Mouse (Mus musculus): ENCODE measurements at regions not wholly inside any gene's neighbourhood (a gene's known extent, or its start where the extent isn't known, plus 50 kb on each side); places are given as distances from the start of the nearest gene placed in this dataset.

DNA sequence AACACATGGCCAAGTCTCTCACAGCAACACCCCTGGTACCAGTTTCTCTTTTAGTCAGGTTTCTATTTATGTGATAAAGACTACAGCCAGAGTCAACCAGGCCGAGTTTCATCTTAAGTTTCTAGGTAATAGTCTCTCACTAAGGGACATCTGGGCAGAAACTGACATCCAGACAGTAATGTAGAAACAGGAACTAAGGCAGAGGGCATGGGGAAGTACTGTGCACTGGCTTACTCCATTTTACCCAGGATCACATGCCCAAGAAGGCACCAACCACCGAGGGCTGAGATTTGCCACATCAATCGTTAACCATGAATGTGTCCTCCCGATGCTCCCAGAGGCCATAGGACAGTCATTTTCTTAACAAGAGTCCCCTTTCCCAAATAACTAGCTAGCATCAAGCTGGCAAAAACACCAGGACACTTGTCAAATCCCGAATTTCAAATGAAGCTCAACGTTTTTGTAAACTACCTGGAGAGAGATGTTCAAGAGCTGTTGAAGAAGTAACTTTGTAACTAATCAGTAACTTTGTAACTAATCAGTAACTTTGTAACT, 216.9 kb upstream of the Lrig3 start:
- H3K36me3 ChIP-seq (ENCODE audit: control insufficient read depth, insufficient read depth, low read length): no peaks in the 10 kb centered on the region

DNA sequence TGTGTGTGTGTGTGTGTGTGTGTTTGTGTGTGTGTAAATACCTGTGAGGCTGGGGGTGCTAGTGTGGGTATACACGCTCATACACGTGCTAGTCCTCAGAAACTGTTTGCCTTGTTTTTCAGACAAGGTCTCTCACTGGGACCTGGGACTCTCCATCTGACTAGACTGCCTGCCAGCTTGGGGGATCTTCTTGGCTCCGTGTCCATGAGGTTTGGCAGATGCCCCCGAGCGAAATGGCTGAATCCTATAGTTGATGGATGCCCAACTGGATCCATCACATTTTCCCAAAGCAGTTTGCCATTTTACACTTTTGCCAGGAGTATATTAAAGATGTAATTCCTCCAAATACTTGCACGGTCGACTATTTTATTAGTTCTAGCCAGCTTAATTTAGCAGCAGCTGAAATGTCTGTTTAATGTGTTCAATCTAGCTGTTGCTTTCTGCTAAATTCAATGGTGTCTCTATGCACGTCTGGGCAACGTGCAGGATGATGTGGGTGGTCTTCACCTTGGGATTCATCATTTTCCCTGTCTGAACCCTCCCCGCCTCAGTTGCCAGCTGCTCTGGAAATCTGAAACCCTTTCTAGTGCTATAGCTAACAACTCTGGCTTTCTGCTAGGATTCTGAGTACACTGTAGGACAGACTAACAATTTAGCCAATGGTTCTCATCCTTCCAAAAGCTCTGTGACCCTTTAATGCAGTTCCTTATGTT, 213.3 kb upstream of the Lrig3 start:
- Histone ChIP-seq H3K36me3 (ENCODE audit: control insufficient read depth, insufficient read depth, low read length) (no peaks in the 10 kb centered on the region), H3K27ac (ENCODE audit: insufficient read depth, low read length) (no peak overlapping the region), H3K4me3 (ENCODE audit: extremely low read depth, insufficient read depth, insufficient read length) (no peak overlapping the region), H3K4me1 (ENCODE audit: control insufficient read depth, insufficient read depth, insufficient read length) (no peaks in the 10 kb centered on the region), H3K27me3 (ENCODE audit: control insufficient read depth, insufficient read depth, low read length) (no peaks in the 10 kb centered on the region)
- no peak for DNase-seq (ENCODE audit: low read depth in 1 of 2, low spot score in 2 of 2)
- TF ChIP-seq POLR2A (IDR thresholded peaks at IDR 0.05; ENCODE audit: low read depth, low read length) (no peak), CTCF (IDR thresholded peaks at IDR 0.05; ENCODE audit: extremely low read depth, insufficient read depth, insufficient read length, insufficient replicate concordance) (no peak)
- 83% methylated on average over 10 of the region's 10 CpGs for whole genome bisulfite sequencing

More for the DNA sequence above, 216.9 kb upstream of the Lrig3 start:
- Histone ChIP-seq H3K4me3 (ENCODE audit: extremely low read depth, insufficient read depth, insufficient read length) (no peak overlapping the region), H3K27me3 (ENCODE audit: control insufficient read depth, insufficient read depth, low read length) (no peaks in the 10 kb centered on the region), H3K27ac (ENCODE audit: insufficient read depth, low read length) (no peak overlapping the region), H3K4me1 (ENCODE audit: control insufficient read depth, insufficient read depth, insufficient read length) (no peaks in the 10 kb centered on the region)
- DNase-seq (ENCODE audit: low read depth in 1 of 2, low spot score in 2 of 2): no peak
- TF ChIP-seq POLR2A (IDR thresholded peaks at IDR 0.05; ENCODE audit: low read depth, low read length): no peak
- TF ChIP-seq CTCF (IDR thresholded peaks at IDR 0.05; ENCODE audit: extremely low read depth, insufficient read depth, insufficient read length, insufficient replicate concordance): no peak
- 60% methylated on average over 6 of the region's 6 CpGs for WGBS

DNA sequence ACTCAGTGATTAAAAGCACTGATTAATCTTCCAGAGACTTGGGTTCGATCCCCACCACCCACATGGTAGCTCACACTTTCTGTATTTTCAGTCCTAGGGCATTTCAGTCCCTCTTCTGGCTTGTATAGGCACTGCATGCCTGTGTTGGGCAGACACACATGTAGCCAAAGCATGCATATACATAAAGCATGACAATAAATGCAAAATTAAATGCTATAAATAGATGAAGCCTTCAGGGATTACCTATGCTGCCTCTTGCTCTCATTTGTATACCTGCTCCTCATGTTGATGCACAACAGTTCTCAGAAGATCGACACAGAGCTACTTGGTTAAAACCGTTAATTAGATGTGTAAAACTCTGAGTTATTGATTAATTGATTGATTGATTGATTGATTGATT, 206.8 kb upstream of the Lrig3 start:
- no peak for TF ChIP-seq CTCF (IDR thresholded peaks at IDR 0.05; ENCODE audit: extremely low read depth, insufficient read depth, insufficient read length, insufficient replicate concordance)
- TF ChIP-seq POLR2A (IDR thresholded peaks at IDR 0.05; ENCODE audit: low read depth, low read length): no peak
- DNase-seq (ENCODE audit: low read depth in 1 of 2, low spot score in 2 of 2): no peak
- H3K4me3 ChIP-seq (ENCODE audit: extremely low read depth, insufficient read depth, insufficient read length): no peak overlapping the region
- WGBS: 92% methylated on average over 3 of the region's 3 CpGs
- H3K4me1 ChIP-seq (ENCODE audit: control insufficient read depth, insufficient read depth, insufficient read length): no peaks in the 10 kb centered on the region
- no peak overlapping the region for H3K27ac ChIP-seq (ENCODE audit: insufficient read depth, low read length)
- no peaks in the 10 kb centered on the region for H3K27me3 ChIP-seq (ENCODE audit: control insufficient read depth, insufficient read depth, low read length)
- H3K36me3 ChIP-seq (ENCODE audit: control insufficient read depth, insufficient read depth, low read length): no peaks in the 10 kb centered on the region

DNA sequence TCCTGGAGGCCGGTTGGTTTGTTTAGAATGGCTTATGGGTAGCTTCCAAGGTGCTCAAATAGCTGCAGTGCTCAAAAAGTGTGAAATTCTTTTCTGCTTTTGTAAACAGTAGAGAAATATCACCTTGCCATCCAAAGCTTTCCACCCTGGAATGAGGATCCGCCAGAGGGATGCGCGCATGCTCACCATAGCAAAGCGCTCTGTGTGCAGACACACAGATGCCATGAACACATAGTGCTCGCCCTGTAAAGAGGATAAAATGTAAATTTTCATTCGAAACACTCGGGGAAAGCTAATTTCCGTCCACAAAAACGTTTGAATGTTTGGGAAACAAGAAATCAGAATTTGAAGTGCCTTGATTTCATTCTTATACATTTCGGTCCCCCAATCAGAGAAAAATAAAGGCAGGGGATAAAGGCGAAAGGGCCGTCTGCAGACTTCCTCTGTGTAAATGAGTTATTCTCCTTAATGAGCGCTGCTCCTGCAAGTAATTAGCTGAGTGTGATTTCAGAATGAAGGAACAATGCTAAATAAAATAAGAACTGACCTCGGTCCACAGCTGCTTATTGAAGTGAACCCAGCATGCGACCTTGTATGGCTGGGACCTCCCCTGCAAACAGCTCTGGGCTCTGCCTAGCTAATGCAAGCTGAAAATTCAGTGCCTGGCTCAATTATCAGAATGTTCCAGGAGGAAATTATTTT, 203.4 kb upstream of the Lrig3 start:
- no peak for DNase-seq (ENCODE audit: low read depth in 1 of 2, low spot score in 2 of 2)
- Histone ChIP-seq H3K27ac (ENCODE audit: insufficient read depth, low read length) (no peak overlapping the region), H3K27me3 (ENCODE audit: control insufficient read depth, insufficient read depth, low read length) (no peaks in the 10 kb centered on the region), H3K4me1 (ENCODE audit: control insufficient read depth, insufficient read depth, insufficient read length) (no peaks in the 10 kb centered on the region), H3K36me3 (ENCODE audit: control insufficient read depth, insufficient read depth, low read length) (no peaks in the 10 kb centered on the region), H3K4me3 (ENCODE audit: extremely low read depth, insufficient read depth, insufficient read length) (no peak overlapping the region)
- 87% methylated on average over 16 of the region's 16 CpGs for WGBS
- TF ChIP-seq POLR2A (IDR thresholded peaks at IDR 0.05; ENCODE audit: low read depth, low read length): no peak
- no peak for TF ChIP-seq CTCF (IDR thresholded peaks at IDR 0.05; ENCODE audit: extremely low read depth, insufficient read depth, insufficient read length, insufficient replicate concordance)

DNA sequence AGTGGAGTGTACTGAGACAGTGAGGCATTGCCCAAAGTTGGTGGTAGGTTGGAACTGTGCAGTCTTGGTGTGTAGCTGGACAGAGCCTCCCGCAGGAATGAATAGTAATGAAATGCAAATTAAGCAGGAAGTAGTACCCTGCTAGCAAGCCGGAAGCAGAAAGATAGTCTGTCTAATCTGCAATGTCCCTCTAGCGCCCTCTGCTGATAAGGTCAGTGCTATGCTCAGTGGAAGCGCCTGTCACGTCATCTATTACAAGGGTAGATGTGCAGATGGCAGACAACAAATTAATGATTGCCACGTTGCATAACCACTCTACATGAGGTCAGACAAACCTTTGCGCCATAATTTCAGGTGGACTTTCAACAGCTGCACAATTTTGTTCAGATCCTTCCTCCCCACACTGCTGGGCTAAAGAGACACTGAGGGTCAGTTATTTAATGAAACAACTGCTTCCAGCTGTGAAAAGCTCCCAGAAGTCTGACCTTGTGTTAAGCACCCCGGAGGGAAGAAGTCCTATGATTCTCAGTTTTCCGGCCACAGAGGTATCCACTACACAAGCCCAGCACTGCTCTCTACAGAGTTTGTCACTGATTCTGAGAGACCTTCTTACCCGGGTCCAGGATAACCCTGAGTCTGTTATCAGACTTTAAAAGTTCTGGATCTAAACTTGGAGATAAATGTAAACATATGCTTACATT, 201.4 kb upstream of the Lrig3 start:
- WGBS: 62% methylated on average over 10 of the region's 10 CpGs

DNA sequence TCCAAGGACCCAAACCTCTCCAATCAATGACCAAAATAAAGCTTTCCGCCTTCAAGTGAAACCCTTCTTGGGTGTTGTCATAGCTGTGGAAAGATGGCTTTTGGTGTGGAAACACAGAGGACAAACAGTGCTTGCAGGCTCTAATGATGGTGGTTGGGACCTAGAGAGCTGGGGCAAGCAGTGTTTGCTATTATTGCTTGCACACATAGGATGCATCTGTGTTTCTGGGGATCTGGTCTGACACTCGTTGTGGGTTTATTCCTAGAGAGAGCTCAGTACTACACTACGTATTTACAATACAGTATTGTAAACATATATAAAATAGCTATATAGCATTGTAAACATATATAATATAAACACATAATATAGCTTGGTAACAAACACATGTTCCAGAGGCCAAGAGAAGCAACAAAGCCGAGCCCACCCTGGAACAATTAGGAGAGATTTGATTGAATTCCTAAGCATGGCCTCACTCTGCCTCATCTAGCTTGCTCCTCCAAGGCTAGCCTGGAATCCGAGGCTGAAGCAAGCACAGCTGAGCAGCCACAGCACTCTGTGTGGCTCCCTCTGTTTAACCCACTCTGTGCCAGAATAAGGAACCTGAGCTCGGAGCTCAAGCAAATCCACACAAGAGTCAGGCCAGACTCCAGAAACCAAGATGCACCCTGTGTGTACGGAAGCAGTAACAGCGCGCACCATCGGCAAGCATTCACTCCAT, 200.7 kb upstream of the Lrig3 start:
- TF ChIP-seq CTCF (IDR thresholded peaks at IDR 0.05; ENCODE audit: extremely low read depth, insufficient read depth, insufficient read length, insufficient replicate concordance): no peak
- TF ChIP-seq POLR2A (IDR thresholded peaks at IDR 0.05; ENCODE audit: low read depth, low read length): no peak
- H3K4me1 ChIP-seq (ENCODE audit: control insufficient read depth, insufficient read depth, insufficient read length): no peaks in the 10 kb centered on the region
- WGBS: 83% methylated on average over 10 of the region's 10 CpGs
- H3K4me3 ChIP-seq (ENCODE audit: extremely low read depth, insufficient read depth, insufficient read length): no peak overlapping the region
- H3K27ac ChIP-seq (ENCODE audit: insufficient read depth, low read length): no peak overlapping the region
- no peak for DNase-seq (ENCODE audit: low read depth in 1 of 2, low spot score in 2 of 2)
- no peaks in the 10 kb centered on the region for H3K27me3 ChIP-seq (ENCODE audit: control insufficient read depth, insufficient read depth, low read length)
- H3K36me3 ChIP-seq (ENCODE audit: control insufficient read depth, insufficient read depth, low read length): no peaks in the 10 kb centered on the region

More for the DNA sequence above, 201.4 kb upstream of the Lrig3 start:
- Histone ChIP-seq H3K36me3 (ENCODE audit: control insufficient read depth, insufficient read depth, low read length) (no peaks in the 10 kb centered on the region), H3K27ac (ENCODE audit: insufficient read depth, low read length) (no peak overlapping the region), H3K27me3 (ENCODE audit: control insufficient read depth, insufficient read depth, low read length) (no peaks in the 10 kb centered on the region), H3K4me3 (ENCODE audit: extremely low read depth, insufficient read depth, insufficient read length) (no peak overlapping the region), H3K4me1 (ENCODE audit: control insufficient read depth, insufficient read depth, insufficient read length) (no peaks in the 10 kb centered on the region)
- no peak for TF ChIP-seq POLR2A (IDR thresholded peaks at IDR 0.05; ENCODE audit: low read depth, low read length)
- no peak for TF ChIP-seq CTCF (IDR thresholded peaks at IDR 0.05; ENCODE audit: extremely low read depth, insufficient read depth, insufficient read length, insufficient replicate concordance)
- no peak for DNase-seq (ENCODE audit: low read depth in 1 of 2, low spot score in 2 of 2)

Measured in spleen, adult 2 months (tissue).